Mouse (Mus musculus): Measurements from ENCODE around the gene Msx1. TPM values are rescaled to one million over a fixed set of nuclear protein-coding genes. Genes with fewer than 3 reads are reported as not detected.

The Msx1 gene
- polyA plus RNA-seq, 1 experiment: 4.0 TPM

GRCm38 (mm10) chr5:37856057-37856456 is 31.7 kb upstream of the Msx1 start:
- 41% methylated on average over 5 of the region's 5 CpGs for WGBS
- H3K4me3 ChIP-seq (ENCODE audit: control insufficient read depth, insufficient read depth, low read length): no peak overlapping the region
- DNase-seq: no peak
- H3K27ac ChIP-seq (ENCODE audit: control insufficient read depth, insufficient read depth, low read length): no peak overlapping the region
- TF ChIP-seq POLR2A (IDR thresholded peaks at IDR 0.05; ENCODE audit: control insufficient read depth, extremely low read depth, insufficient read depth, low read length, poor library complexity) (no peak), CTCF (IDR thresholded peaks at IDR 0.05; ENCODE audit: borderline replicate concordance, control insufficient read depth, extremely low read depth, insufficient read depth, low read length, poor library complexity) (no peak)
- no peaks in the 10 kb centered on the region for H3K36me3 ChIP-seq (ENCODE audit: control insufficient read depth, insufficient read depth, low read length)
- H3K27me3 ChIP-seq (ENCODE audit: control insufficient read depth, insufficient read depth, low read length): no peaks in the 10 kb centered on the region
- no peaks in the 10 kb centered on the region for H3K4me1 ChIP-seq (replicated peaks; ENCODE audit: control insufficient read depth, insufficient read depth, low read length)

- 71% methylated on average over 6 of the region's 6 CpGs for WGBS
- TF ChIP-seq POLR2A (IDR thresholded peaks at IDR 0.05; ENCODE audit: control insufficient read depth, extremely low read depth, insufficient read depth, low read length, poor library complexity): no peak
- H3K4me1 ChIP-seq (replicated peaks; ENCODE audit: control insufficient read depth, insufficient read depth, low read length): no peaks in the 10 kb centered on the region
- no peak for DNase-seq
- H3K27ac ChIP-seq (ENCODE audit: control insufficient read depth, insufficient read depth, low read length): no peak overlapping the region
- H3K27me3 ChIP-seq (ENCODE audit: control insufficient read depth, insufficient read depth, low read length): no peaks in the 10 kb centered on the region
- no peaks in the 10 kb centered on the region for H3K36me3 ChIP-seq (ENCODE audit: control insufficient read depth, insufficient read depth, low read length)
- no peak overlapping the region for H3K4me3 ChIP-seq (ENCODE audit: control insufficient read depth, insufficient read depth, low read length)
These were observed 29.9 kb upstream of the Msx1 start for GRCm38 (mm10) chr5:37854233-37854632.

- H3K27ac ChIP-seq (ENCODE audit: control insufficient read depth, insufficient read depth, low read length): no peak overlapping the region
- H3K27me3 ChIP-seq (ENCODE audit: control insufficient read depth, insufficient read depth, low read length): no peaks in the 10 kb centered on the region
- no peak overlapping the region for H3K4me3 ChIP-seq (ENCODE audit: control insufficient read depth, insufficient read depth, low read length)
- H3K4me1 ChIP-seq (replicated peaks; ENCODE audit: control insufficient read depth, insufficient read depth, low read length): no peaks in the 10 kb centered on the region
- 83% methylated on average over 15 of the region's 15 CpGs for WGBS
- DNase-seq: no peak
- no peaks in the 10 kb centered on the region for H3K36me3 ChIP-seq (ENCODE audit: control insufficient read depth, insufficient read depth, low read length)
- no peak for TF ChIP-seq POLR2A (IDR thresholded peaks at IDR 0.05; ENCODE audit: control insufficient read depth, extremely low read depth, insufficient read depth, low read length, poor library complexity)
- TF ChIP-seq CTCF (IDR thresholded peaks at IDR 0.05; ENCODE audit: borderline replicate concordance, control insufficient read depth, extremely low read depth, insufficient read depth, low read length, poor library complexity): no peak
These were observed 27.1 kb upstream of the Msx1 start for GRCm38 (mm10) chr5:37851305-37851982.

GRCm38 (mm10) chr5:37848991-37849719 is 24.8 kb upstream of the Msx1 start:
- H3K4me1 ChIP-seq (replicated peaks; ENCODE audit: control insufficient read depth, insufficient read depth, low read length): no peaks in the 10 kb centered on the region
- H3K4me3 ChIP-seq (ENCODE audit: control insufficient read depth, insufficient read depth, low read length): no peak overlapping the region
- no peaks in the 10 kb centered on the region for H3K27me3 ChIP-seq (ENCODE audit: control insufficient read depth, insufficient read depth, low read length)
- DNase-seq: no peak
- TF ChIP-seq CTCF (IDR thresholded peaks at IDR 0.05; ENCODE audit: borderline replicate concordance, control insufficient read depth, extremely low read depth, insufficient read depth, low read length, poor library complexity) (no peak), POLR2A (IDR thresholded peaks at IDR 0.05; ENCODE audit: control insufficient read depth, extremely low read depth, insufficient read depth, low read length, poor library complexity) (no peak)
- no peak overlapping the region for H3K27ac ChIP-seq (ENCODE audit: control insufficient read depth, insufficient read depth, low read length)
- 58% methylated on average over 8 of the region's 8 CpGs for WGBS
- no peaks in the 10 kb centered on the region for H3K36me3 ChIP-seq (ENCODE audit: control insufficient read depth, insufficient read depth, low read length)

- TF ChIP-seq CTCF (IDR thresholded peaks at IDR 0.05; ENCODE audit: borderline replicate concordance, control insufficient read depth, extremely low read depth, insufficient read depth, low read length, poor library complexity) (no peak), POLR2A (IDR thresholded peaks at IDR 0.05; ENCODE audit: control insufficient read depth, extremely low read depth, insufficient read depth, low read length, poor library complexity) (no peak)
- Histone ChIP-seq H3K4me1 (replicated peaks; ENCODE audit: control insufficient read depth, insufficient read depth, low read length) (no peaks in the 10 kb centered on the region), H3K36me3 (ENCODE audit: control insufficient read depth, insufficient read depth, low read length) (no peaks in the 10 kb centered on the region), H3K4me3 (ENCODE audit: control insufficient read depth, insufficient read depth, low read length) (no peak overlapping the region), H3K27ac (ENCODE audit: control insufficient read depth, insufficient read depth, low read length) (no peak overlapping the region), H3K27me3 (ENCODE audit: control insufficient read depth, insufficient read depth, low read length) (no peaks in the 10 kb centered on the region)
- DNase-seq: no peak
- WGBS: 53% methylated on average over 3 of the region's 3 CpGs
These were observed 11.9 kb upstream of the Msx1 start for GRCm38 (mm10) chr5:37836267-37836646.

- no peak overlapping the region for H3K27ac ChIP-seq (ENCODE audit: control insufficient read depth, insufficient read depth, low read length)
- no peak overlapping the region for H3K4me3 ChIP-seq (ENCODE audit: control insufficient read depth, insufficient read depth, low read length)
- 18% methylated on average over 6 of the region's 6 CpGs for WGBS
- no peaks in the 10 kb centered on the region for H3K27me3 ChIP-seq (ENCODE audit: control insufficient read depth, insufficient read depth, low read length)
- no peaks in the 10 kb centered on the region for H3K4me1 ChIP-seq (replicated peaks; ENCODE audit: control insufficient read depth, insufficient read depth, low read length)
- no peaks in the 10 kb centered on the region for H3K36me3 ChIP-seq (ENCODE audit: control insufficient read depth, insufficient read depth, low read length)
- TF ChIP-seq CTCF (IDR thresholded peaks at IDR 0.05; ENCODE audit: borderline replicate concordance, control insufficient read depth, extremely low read depth, insufficient read depth, low read length, poor library complexity) (no peak), POLR2A (IDR thresholded peaks at IDR 0.05; ENCODE audit: control insufficient read depth, extremely low read depth, insufficient read depth, low read length, poor library complexity) (no peak)
- DNase-seq: no peak
These were observed 11.3 kb upstream of the Msx1 start for GRCm38 (mm10) chr5:37835590-37836266.

All from thymus, adult 2 months (tissue).